Mouse (Mus musculus): ENCODE data around the gene Elovl6. TPM values are rescaled to one million over a fixed set of nuclear protein-coding genes. Genes with fewer than 3 reads are reported as not detected.

Gene Elovl6
- total RNA-seq, 4 experiments from 2014 or later, result 37.7 to 86.6 (median 48.4) TPM

DNA sequence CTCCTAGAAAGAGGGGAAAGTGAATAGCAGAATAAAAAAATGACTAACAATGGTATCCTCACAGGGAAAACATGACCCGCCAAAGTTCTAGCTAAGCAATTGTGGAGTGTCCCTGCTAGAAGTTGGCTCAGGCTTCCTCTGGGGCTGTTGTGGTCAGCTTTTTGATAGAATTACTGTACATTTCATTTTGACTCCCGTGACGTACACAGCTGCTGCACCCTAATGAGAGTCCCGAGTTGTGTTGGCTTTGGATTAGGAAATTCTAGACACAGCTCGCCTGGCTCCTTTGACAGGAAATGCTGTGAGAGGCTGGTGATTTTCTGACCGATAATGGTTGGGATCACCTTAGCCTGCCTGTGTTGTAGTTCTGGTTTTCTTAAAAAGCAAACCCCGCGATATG lies 79.5 kb downstream of the Elovl6 start:
- DNase-seq, result no peak

DNA sequence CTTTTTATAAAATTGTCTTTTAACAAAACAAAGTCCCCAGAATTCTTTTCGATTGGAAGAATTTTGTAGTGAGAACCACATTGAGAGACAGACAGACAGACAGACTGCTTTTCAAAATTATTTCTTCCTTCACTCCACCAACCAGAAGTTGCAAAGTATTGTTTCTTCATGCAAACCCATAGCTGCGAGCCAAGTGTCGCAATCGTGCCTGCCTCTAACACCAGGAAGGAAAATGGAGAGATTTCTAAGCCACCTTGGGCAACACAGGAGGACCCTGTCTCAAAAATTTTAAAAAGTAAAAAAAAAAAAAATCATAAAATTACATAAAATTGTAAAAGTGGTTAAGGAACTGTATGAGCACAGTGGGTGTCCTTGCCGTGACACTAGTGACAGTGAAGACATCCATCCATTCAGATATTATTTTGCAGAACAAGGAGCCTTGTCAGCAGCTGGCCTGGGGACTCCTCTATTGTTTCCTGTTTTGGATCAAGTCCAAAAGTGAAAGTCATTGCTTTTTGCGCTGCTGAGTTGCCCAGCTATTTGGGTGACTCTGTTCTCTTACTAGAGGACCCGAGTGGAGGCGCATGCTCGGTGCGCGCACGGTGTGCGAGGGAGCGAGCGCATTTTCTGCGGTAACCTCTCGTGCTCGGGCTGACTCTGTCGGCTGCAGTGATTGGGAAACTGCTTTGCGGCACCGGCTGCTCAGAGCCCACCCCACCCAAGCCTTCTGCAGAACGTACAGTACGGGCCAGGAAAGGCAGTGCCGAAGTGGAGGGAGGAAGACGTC lies 80.3 kb downstream of the Elovl6 start:
- no peak for DNase-seq

DNA sequence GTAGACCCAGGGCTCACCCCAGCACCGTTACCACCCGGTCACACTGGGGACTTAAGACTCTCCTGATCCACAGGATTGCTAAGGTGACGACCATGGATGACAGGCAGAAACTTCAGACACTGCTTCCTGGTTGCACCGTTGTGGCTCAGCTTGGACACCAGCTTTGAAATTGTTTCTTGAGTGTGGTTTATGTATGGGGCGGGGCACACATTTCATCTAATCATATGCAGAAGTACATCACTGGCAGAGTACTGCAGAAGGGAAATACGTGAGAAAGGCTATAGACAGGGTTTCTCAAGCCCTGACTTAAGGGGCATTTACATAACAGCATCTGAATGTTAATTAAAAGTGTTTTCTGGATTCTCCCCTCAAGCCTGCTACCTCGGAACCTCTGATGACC lies 81.6 kb downstream of the Elovl6 start:
- no peak for DNase-seq

GRCm38 (mm10) chr3:129614216-129614615 lies 82.1 kb downstream of the Elovl6 start:
- DNase-seq, result no peak

DNA sequence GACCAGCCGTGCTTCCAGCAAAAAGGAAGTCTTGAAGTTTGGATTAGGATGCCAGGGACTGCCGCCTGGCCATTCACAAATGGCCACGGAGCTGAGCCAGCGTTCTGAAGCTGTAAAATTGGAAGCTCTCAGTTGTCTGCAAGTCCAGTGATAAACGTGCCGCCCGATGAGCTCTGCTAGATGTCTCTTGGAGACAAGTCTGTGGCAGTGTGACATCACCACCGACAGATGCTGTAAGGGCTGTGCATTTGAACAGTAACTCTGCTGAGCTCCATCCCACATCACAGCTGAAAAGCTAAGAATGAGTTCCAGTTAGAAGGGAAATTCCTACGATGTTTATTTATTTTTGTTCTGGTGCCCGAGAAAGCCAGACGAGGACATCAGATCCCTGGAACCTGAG lies 85.3 kb downstream of the Elovl6 start:
- DNase-seq, result no peak

- DNase-seq, result no peak
These were observed 87.1 kb downstream of the Elovl6 start for GRCm38 (mm10) chr3:129619194-129619775.

DNA sequence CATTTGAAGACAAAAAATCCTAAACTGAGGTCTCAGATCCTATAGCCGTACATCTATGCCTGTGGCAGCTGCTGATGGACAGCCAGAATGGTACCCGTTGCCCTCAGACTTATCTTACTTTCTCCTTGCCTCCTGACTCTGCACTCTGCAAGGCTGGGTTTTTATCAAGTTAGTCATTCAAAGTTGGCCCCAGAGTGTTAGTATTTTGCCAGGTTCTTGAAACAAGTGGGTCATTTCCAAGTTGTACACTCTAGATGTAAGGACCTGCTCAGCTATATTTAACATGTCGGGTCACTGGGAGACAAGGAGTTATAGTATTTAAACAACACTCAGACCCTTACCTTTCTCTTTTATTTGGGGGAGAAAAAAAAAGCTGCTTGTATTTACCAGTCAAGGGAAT lies 88.6 kb downstream of the Elovl6 start:
- no peak for DNase-seq

- DNase-seq, result no peak
These were observed 89.1 kb downstream of the Elovl6 start for GRCm38 (mm10) chr3:129621255-129621654.

DNA sequence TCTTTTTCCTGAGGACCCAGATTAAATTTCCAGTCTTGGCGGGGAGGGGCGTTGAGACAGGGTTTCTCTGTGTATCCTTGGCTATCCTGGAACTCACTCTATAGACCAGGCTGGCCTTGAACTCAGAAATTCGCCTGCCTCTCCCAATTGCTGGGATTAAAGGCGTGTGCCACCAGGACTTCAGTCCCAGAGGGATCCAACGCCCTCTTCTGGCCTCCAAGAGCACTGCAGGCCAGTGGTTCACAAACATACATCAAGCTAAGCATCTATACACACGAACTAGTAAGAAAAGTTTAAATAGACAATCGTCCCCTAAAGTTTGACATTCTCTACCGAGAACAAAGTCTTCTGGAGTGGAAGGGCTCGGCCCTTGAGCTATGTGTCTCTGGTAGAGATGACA lies 90.0 kb downstream of the Elovl6 start:
- DNase-seq, result peak; percentile 24

DNA sequence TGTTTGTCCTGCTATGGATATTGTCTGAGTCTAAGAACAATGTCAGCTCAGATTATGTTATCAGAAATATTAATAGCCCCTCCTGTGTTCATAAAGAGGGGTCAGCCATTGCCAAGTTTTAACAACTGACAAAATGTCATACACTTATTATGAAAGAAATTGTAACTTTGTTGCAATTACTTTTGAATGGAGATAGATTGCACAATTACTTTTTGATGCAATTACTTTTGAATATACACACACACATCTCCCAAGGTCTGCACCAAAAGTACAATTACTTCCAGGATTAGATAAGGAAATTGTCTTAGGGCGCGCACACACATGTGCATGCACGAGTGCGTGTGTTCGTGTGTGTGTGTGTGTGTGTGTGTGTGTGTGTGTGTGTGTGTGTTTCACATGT lies 90.5 kb downstream of the Elovl6 start:
- no peak for DNase-seq

DNA sequence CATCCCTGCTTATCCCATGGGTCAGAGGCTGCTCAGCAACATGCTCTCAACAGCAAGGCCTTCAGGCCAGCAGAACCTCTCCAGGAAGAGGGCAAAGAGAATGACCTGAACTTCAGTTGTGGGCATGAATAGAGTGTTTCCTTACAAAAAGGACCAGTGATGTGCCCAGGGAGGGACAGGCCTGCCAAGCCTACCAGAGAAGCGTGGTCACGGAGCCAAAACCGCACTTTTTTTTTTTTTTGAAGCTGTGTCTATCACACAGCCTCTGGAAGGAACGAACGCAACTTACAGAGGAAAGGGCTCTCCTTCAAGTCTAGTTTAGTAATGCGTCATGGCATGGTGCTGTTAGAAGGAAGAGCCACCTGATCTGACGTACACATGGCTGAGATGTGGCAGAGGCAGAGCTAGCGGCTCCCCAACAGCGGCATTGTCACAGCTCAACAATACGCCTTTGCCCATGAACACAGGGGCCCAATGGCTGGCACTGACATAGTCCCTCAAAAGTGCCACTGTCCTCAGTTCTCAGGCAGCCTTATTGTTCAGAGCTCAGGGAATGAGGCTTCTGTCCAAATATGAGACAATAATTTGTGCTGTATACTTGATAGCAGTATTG lies 92.1 kb downstream of the Elovl6 start:
- no peak for DNase-seq

GRCm38 (mm10) chr3:129627281-129627680 lies 95.1 kb downstream of the Elovl6 start:
- no peak for DNase-seq

DNA sequence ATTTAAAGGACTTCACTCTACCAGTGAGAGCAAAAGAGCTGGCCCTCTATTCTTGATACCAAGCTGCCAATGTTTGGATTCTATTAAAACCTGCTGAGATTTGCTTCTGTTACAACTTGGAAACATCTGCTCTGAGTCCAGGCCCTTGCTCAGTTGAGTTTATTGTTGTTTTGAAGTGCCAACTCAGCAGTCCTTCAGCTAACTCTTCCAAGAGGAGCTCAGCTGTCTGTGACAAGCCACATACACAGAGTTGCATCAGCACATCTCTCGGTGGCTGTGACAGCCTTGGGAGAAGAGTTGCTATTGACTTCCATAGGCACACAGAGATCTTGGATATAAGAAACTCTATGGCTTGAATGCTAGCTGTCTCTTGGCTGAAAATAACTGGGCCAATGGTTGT lies 98.9 kb downstream of the Elovl6 start:
- no peak for DNase-seq

GRCm38 (mm10) chr3:129631857-129632256 lies 99.7 kb downstream of the Elovl6 start:
- no peak for DNase-seq

GRCm38 (mm10) chr3:129633518-129633917 lies 101.4 kb downstream of the Elovl6 start:
- no peak for DNase-seq

DNA sequence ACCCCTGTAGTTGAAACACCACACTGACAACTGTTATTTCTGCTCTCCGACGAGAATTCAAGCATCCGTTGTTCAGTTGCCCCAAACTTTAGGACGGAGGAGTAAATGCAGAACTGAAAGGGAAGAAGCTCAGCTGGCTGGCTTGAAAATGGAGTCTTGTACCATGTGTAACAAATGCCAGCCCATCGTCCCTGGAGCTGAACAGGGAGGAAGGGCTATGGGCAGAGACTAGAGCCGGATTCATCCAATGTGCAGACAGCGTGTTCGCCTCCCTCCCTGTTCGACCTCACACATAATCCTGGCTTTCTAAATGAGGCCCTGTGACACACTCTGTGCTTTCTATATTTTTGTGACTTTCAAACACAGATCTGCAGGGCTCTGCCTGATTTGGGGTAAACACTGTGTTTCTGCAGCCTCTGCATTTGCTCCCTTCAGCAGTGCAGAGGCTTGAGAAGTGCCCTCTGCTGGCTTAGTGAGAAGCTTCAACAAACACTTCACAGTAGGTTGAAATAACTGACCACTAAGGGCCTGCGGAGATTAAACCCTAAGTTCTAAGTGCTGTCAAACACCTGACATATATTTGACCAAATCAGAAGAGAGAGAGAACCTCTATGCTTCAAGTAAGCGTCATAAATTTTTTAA lies 102.2 kb downstream of the Elovl6 start:
- DNase-seq, result no peak

- DNase-seq, result no peak
These were observed 105.3 kb downstream of the Elovl6 start for GRCm38 (mm10) chr3:129637446-129637845.

DNA sequence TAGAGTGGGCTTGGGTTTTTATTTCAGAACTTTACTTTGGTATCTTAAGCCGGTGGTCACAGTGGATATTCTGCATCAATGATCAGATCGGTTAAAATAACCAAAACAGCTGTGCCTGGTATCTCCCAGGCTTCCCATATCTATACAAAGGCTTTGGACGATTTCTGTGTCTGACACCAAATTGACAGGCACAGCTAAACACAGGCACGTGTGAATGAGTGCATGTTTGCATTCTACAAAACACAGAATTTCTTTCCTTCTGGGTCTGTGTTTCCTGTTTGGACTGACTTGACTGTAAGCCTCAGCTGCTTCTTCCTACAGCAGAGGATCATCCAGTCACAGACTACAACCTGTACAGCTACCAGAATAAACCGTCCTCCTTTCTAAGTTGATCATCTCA lies 107.5 kb downstream of the Elovl6 start:
- DNase-seq, result no peak

- DNase-seq, result no peak
These were observed 108.3 kb downstream of the Elovl6 start for GRCm38 (mm10) chr3:129640211-129641000.

GRCm38 (mm10) chr3:129641621-129642020 lies 109.5 kb downstream of the Elovl6 start:
- no peak for DNase-seq

- no peak for DNase-seq
These were observed 113.3 kb downstream of the Elovl6 start for GRCm38 (mm10) chr3:129645409-129645808.

DNA sequence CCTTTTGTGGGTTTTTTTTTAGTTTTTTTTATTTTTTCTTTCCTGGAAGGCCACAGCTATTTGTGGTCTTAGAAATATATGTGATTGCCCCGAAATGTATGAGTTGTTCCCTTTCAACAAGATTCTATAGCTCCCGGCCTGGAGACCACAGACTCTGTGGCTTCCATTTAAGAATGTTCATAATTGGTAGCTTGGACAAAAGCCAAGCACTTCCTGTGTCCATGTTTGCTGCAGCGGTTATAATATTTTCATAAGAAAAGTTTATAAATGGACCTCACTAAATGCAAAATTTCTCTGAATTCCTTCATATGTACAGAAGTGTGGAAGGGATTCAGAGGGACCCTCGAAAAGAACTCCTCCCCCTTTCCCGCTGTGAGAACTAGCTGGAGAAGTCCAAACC lies 114.6 kb downstream of the Elovl6 start:
- no peak for DNase-seq

DNA sequence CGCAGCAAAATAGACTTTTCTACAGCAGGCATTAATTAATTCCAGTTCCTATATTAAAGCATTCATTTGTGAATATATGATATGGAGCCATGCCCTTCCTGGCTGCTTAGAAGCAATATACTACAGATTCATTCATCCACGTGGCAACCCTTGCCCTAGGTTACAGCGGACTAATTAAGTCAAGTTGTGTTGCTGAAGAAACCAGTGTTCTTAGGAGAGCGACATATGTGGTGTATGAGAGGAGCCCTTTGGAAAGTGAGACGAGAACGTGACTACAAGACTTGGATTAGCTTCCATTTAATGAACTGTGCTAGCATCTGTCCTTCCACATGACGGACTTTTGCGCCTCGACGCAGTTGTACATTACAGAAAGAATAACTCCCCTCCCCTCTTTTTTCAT lies 115.2 kb downstream of the Elovl6 start:
- no peak for DNase-seq
